Mouse (Mus musculus): ENCODE measurements at regions not wholly inside any gene's neighbourhood (a gene's known extent, or its start where the extent isn't known, plus 50 kb on each side); places are given as distances from the start of the nearest gene placed in this dataset.

- Histone ChIP-seq H3K9me3 (replicated peaks) (no peaks in the 10 kb centered on the region), H3K4me1 (no peaks in the 10 kb centered on the region), H3K4me2 (no peak overlapping the region), H3K4me3 (no peak overlapping the region), H3K9ac (no peak overlapping the region), H3K36me3 (no peaks in the 10 kb centered on the region), H3K27me3 (replicated peaks) (no peaks in the 10 kb centered on the region), H3K27ac (no peak overlapping the region)
- no peak for ATAC-seq
- 55% methylated on average over 2 of the region's 2 CpGs for WGBS (ENCODE audit: insufficient replicate concordance)
Observed at GRCm38 (mm10) chr9:79179954-79180353, 538.7 kb downstream of the Col12a1 start.

- Histone ChIP-seq H3K9ac (no peak overlapping the region), H3K27ac (no peak overlapping the region), H3K36me3 (no peaks in the 10 kb centered on the region), H3K4me3 (no peak overlapping the region), H3K27me3 (replicated peaks) (no peaks in the 10 kb centered on the region), H3K9me3 (replicated peaks) (no peaks in the 10 kb centered on the region), H3K4me2 (no peak overlapping the region), H3K4me1 (no peaks in the 10 kb centered on the region)
- 67% methylated on average over 2 of the region's 2 CpGs for WGBS (ENCODE audit: insufficient replicate concordance)
- no peak for ATAC-seq
Observed at GRCm38 (mm10) chr9:79195420-79195819, 523.2 kb downstream of the Col12a1 start.

GRCm38 (mm10) chr9:79201755-79202154, 516.9 kb downstream of the Col12a1 start:
- no peaks in the 10 kb centered on the region for H3K36me3 ChIP-seq
- H3K4me1 ChIP-seq, result no peaks in the 10 kb centered on the region
- no peak overlapping the region for H3K4me3 ChIP-seq
- no peak overlapping the region for H3K9ac ChIP-seq
- H3K27ac ChIP-seq, result no peak overlapping the region
- no peaks in the 10 kb centered on the region for H3K27me3 ChIP-seq (replicated peaks)
- H3K4me2 ChIP-seq, result no peak overlapping the region
- 37% methylated on average over 3 of the region's 3 CpGs for WGBS (ENCODE audit: insufficient replicate concordance)
- no peaks in the 10 kb centered on the region for H3K9me3 ChIP-seq (replicated peaks)
- ATAC-seq, result no peak

GRCm38 (mm10) chr9:79213364-79213763, 505.3 kb downstream of the Col12a1 start:
- H3K9me3 ChIP-seq (replicated peaks), result no peaks in the 10 kb centered on the region
- peak; percentile 77 for ATAC-seq
- no peaks in the 10 kb centered on the region for H3K36me3 ChIP-seq
- no peak overlapping the region for H3K4me3 ChIP-seq
- H3K27me3 ChIP-seq (replicated peaks), result no peaks in the 10 kb centered on the region
- H3K27ac ChIP-seq, result no peak overlapping the region
- no peaks in the 10 kb centered on the region for H3K4me1 ChIP-seq
- 57% methylated on average over 6 of the region's 6 CpGs for WGBS (ENCODE audit: insufficient replicate concordance)
- H3K4me2 ChIP-seq, result no peak overlapping the region
- no peak overlapping the region for H3K9ac ChIP-seq

GRCm38 (mm10) chr9:79215986-79216385, 502.6 kb downstream of the Col12a1 start:
- 31% methylated on average over 3 of the region's 3 CpGs for WGBS (ENCODE audit: insufficient replicate concordance)
- Histone ChIP-seq H3K9ac (no peak overlapping the region), H3K9me3 (replicated peaks) (no peaks in the 10 kb centered on the region), H3K4me3 (no peak overlapping the region), H3K4me1 (no peaks in the 10 kb centered on the region), H3K27me3 (replicated peaks) (no peaks in the 10 kb centered on the region), H3K27ac (no peak overlapping the region), H3K4me2 (no peak overlapping the region), H3K36me3 (no peaks in the 10 kb centered on the region)
- ATAC-seq, result no peak

GRCm38 (mm10) chr9:79216432-79216831, 502.2 kb downstream of the Col12a1 start:
- no peaks in the 10 kb centered on the region for H3K4me1 ChIP-seq
- WGBS (ENCODE audit: insufficient replicate concordance), result 60% methylated on average over 2 of the region's 2 CpGs
- no peak overlapping the region for H3K4me2 ChIP-seq
- no peaks in the 10 kb centered on the region for H3K36me3 ChIP-seq
- H3K4me3 ChIP-seq, result no peak overlapping the region
- no peak for ATAC-seq
- H3K9ac ChIP-seq, result no peak overlapping the region
- H3K27me3 ChIP-seq (replicated peaks), result no peaks in the 10 kb centered on the region
- H3K27ac ChIP-seq, result no peak overlapping the region
- H3K9me3 ChIP-seq (replicated peaks), result no peaks in the 10 kb centered on the region

GRCm38 (mm10) chr9:79233081-79233480, 485.6 kb downstream of the Col12a1 start:
- no peak overlapping the region for H3K4me2 ChIP-seq
- no peak for ATAC-seq
- H3K36me3 ChIP-seq, result no peaks in the 10 kb centered on the region
- H3K9ac ChIP-seq, result no peak overlapping the region
- H3K27me3 ChIP-seq (replicated peaks), result no peaks in the 10 kb centered on the region
- 53% methylated on average over 3 of the region's 3 CpGs for WGBS (ENCODE audit: insufficient replicate concordance)
- no peak overlapping the region for H3K4me3 ChIP-seq
- no peak overlapping the region for H3K27ac ChIP-seq
- H3K4me1 ChIP-seq, result no peaks in the 10 kb centered on the region
- H3K9me3 ChIP-seq (replicated peaks), result no peaks in the 10 kb centered on the region

- no peak overlapping the region for H3K9ac ChIP-seq
- H3K27me3 ChIP-seq (replicated peaks), result no peaks in the 10 kb centered on the region
- H3K4me1 ChIP-seq, result no peaks in the 10 kb centered on the region
- H3K27ac ChIP-seq, result no peak overlapping the region
- H3K4me2 ChIP-seq, result no peak overlapping the region
- H3K36me3 ChIP-seq, result no peaks in the 10 kb centered on the region
- H3K4me3 ChIP-seq, result no peak overlapping the region
- no peaks in the 10 kb centered on the region for H3K9me3 ChIP-seq (replicated peaks)
- WGBS (ENCODE audit: insufficient replicate concordance), result 59% methylated on average over 1 of the region's 1 CpGs
- ATAC-seq, result no peak
Observed at GRCm38 (mm10) chr9:79233751-79234150, 484.9 kb downstream of the Col12a1 start.

GRCm38 (mm10) chr9:79269646-79270213, 448.9 kb downstream of the Col12a1 start:
- Histone ChIP-seq H3K4me1 (no peaks in the 10 kb centered on the region), H3K4me2 (no peak overlapping the region), H3K4me3 (no peak overlapping the region), H3K27me3 (replicated peaks) (no peaks in the 10 kb centered on the region), H3K36me3 (no peaks in the 10 kb centered on the region), H3K9me3 (replicated peaks) (no peaks in the 10 kb centered on the region), H3K27ac (no peak overlapping the region), H3K9ac (no peak overlapping the region)
- no peak for ATAC-seq
- WGBS (ENCODE audit: insufficient replicate concordance), result 72% methylated on average over 13 of the region's 13 CpGs

- H3K36me3 ChIP-seq, result no peaks in the 10 kb centered on the region
- no peak overlapping the region for H3K4me3 ChIP-seq
- WGBS (ENCODE audit: insufficient replicate concordance), result 38% methylated on average over 2 of the region's 2 CpGs
- no peak overlapping the region for H3K9ac ChIP-seq
- no peaks in the 10 kb centered on the region for H3K9me3 ChIP-seq (replicated peaks)
- H3K4me1 ChIP-seq, result no peaks in the 10 kb centered on the region
- no peaks in the 10 kb centered on the region for H3K27me3 ChIP-seq (replicated peaks)
- no peak for ATAC-seq
- H3K4me2 ChIP-seq, result no peak overlapping the region
- H3K27ac ChIP-seq, result no peak overlapping the region
Observed at GRCm38 (mm10) chr9:79270256-79270655, 448.4 kb downstream of the Col12a1 start.

GRCm38 (mm10) chr9:79287849-79288248, 430.8 kb downstream of the Col12a1 start:
- Histone ChIP-seq H3K4me3 (no peak overlapping the region), H3K9me3 (replicated peaks) (no peaks in the 10 kb centered on the region), H3K27ac (no peak overlapping the region), H3K36me3 (no peaks in the 10 kb centered on the region), H3K4me1 (no peaks in the 10 kb centered on the region), H3K4me2 (no peak overlapping the region), H3K27me3 (replicated peaks) (no peaks in the 10 kb centered on the region), H3K9ac (no peak overlapping the region)
- no peak for ATAC-seq
- WGBS (ENCODE audit: insufficient replicate concordance), result 62% methylated on average over 3 of the region's 3 CpGs

GRCm38 (mm10) chr9:79295306-79295705, 423.3 kb downstream of the Col12a1 start:
- no peak overlapping the region for H3K4me3 ChIP-seq
- H3K4me2 ChIP-seq, result no peak overlapping the region
- no peaks in the 10 kb centered on the region for H3K4me1 ChIP-seq
- no peak overlapping the region for H3K27ac ChIP-seq
- no peaks in the 10 kb centered on the region for H3K27me3 ChIP-seq (replicated peaks)
- 46% methylated on average over 3 of the region's 3 CpGs for WGBS (ENCODE audit: insufficient replicate concordance)
- no peak overlapping the region for H3K9ac ChIP-seq
- no peaks in the 10 kb centered on the region for H3K36me3 ChIP-seq
- no peaks in the 10 kb centered on the region for H3K9me3 ChIP-seq (replicated peaks)
- no peak for ATAC-seq

- H3K4me2 ChIP-seq, result no peak overlapping the region
- no peak for ATAC-seq
- no peaks in the 10 kb centered on the region for H3K36me3 ChIP-seq
- H3K4me1 ChIP-seq, result no peaks in the 10 kb centered on the region
- H3K9ac ChIP-seq, result no peak overlapping the region
- no peak overlapping the region for H3K27ac ChIP-seq
- 54% methylated on average over 3 of the region's 3 CpGs for WGBS (ENCODE audit: insufficient replicate concordance)
- H3K27me3 ChIP-seq (replicated peaks), result no peaks in the 10 kb centered on the region
- no peaks in the 10 kb centered on the region for H3K9me3 ChIP-seq (replicated peaks)
- no peak overlapping the region for H3K4me3 ChIP-seq
Observed at GRCm38 (mm10) chr9:79301580-79301979, 417.1 kb downstream of the Col12a1 start.
